Mouse (Mus musculus) testis, postnatal 10 days (tissue): ENCODE measurements around the gene Olfr1080.
"Not testable (repeated sequence)": the region's sequence is repeated elsewhere in the genome, so short reads cannot be mapped to it uniquely, and the experiment has no call there.

Experiments
- DNase-seq: peaks from one replicate; pipeline ENCODE4 v3.0.0; 2021; ENCODE audit warnings: low spot score

Gene Olfr1080

GRCm38 (mm10) chr2:86558135-86558534, at the start of gene Olfr1080:
Gene Olfr1080, minus strand, starts transcription at chr2:86558235.
- DNase-seq = not testable (repeated sequence)

GRCm38 (mm10) chr2:86598866-86599265, 40.8 kb upstream of the Olfr1080 start, which contains the start of gene Olfr1082:
Gene Olfr1082, minus strand, starts transcription at chr2:86598966.
- not testable (repeated sequence) for DNase-seq

GRCm38 (mm10) chr2:86542380-86542779, 15.7 kb downstream of the Olfr1080 start, which contains the start of gene Olfr1079:
Gene Olfr1079, minus strand, starts transcription at chr2:86542480.
- DNase-seq = no peak

- DNase-seq = no peak
These were observed 27.0 kb downstream of the Olfr1080 start for GRCm38 (mm10) chr2:86530991-86531390.

- DNase-seq = no peak
These were observed 49.9 kb downstream of the Olfr1080 start, which contains the start of gene Olfr1076 for GRCm38 (mm10) chr2:86508161-86508560. Gene Olfr1076, plus strand, starts transcription at chr2:86508461.
